Mouse (Mus musculus) erythroblast, embryonic 14.5 days (primary cell): ENCODE results near the gene Nudt1. TPM values are rescaled to one million over a fixed set of nuclear protein-coding genes. Genes with fewer than 3 reads are reported as not detected.
"Not testable (repeated sequence)": the region's sequence is repeated elsewhere in the genome, so short reads cannot be mapped to it uniquely, and the experiment has no call there.

ENCODE experiments used
- H3K27me3 ChIP-seq: 2 replicates; pipeline ENCODE4 v1.6.1; 2012; ENCODE audit warnings: inconsistent platforms; ENCODE audit not compliant: control insufficient read depth
- H3K36me3 ChIP-seq: 2 replicates; pipeline ENCODE4 v1.6.1; 2012; ENCODE audit warnings: mild to moderate bottlenecking, inconsistent platforms; ENCODE audit not compliant: control insufficient read depth
- H3K4me1 ChIP-seq: 2 replicates; pipeline ENCODE4 v1.6.1; 2012; ENCODE audit warnings: inconsistent platforms; ENCODE audit not compliant: control insufficient read depth
- H3K4me3 ChIP-seq: replicated peaks from 2 replicates; pipeline ENCODE3; 2012; ENCODE audit warnings: moderate library complexity, mild to moderate bottlenecking, inconsistent platforms
- H3K9me3 ChIP-seq: 2 replicates; pipeline ENCODE4 v1.6.1; 2012; ENCODE audit warnings: low read length, inconsistent platforms, mixed read lengths; ENCODE audit not compliant: control insufficient read depth
- GATA1 ChIP-seq: IDR thresholded peaks from 2 replicates; pipeline ENCODE4 v1.6.1; 2012; ENCODE audit warnings: low read length, inconsistent platforms, mixed read lengths
- TAL1 ChIP-seq: IDR thresholded peaks from 3 replicates; pipeline ENCODE4 v1.6.1; 2012; ENCODE audit warnings: low read length, inconsistent platforms, mixed read lengths
- polyA plus RNA-seq: library from polyadenylated mRNA; stranded (reverse); fragments of >175 nt; gene quantifications from 2 replicates; pipeline ENCODE4 v1.2.3, GENCODE M21; 2012

The Nudt1 gene
- polyA plus RNA-seq, 1 experiment, result 1.2 TPM

DNA sequence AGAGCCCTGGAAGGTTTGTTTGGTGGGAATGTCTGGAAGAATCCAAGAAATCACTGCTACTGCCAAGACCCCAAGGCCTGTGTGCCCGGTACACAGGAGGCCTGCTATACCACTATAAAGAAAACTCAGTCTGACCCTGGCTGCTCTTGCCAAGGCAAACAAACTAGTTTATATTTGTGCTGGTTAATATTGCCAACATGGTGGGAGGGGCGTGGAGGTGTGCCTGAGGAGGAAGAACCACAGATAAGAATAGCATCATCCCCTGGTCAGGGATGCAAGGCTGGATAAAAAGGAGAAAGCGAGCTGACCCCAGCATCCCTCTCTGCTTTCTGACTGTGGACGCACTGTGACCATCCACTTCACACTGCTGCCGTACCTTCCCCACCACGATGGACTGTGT is 30.9 kb downstream of the Nudt1 start:
- Histone ChIP-seq H3K9me3 (peaks cover 5% of the 10 kb centered on the region; the same call in 1 of the 2 replicates), H3K27me3 (no peaks in the 10 kb centered on the region), H3K4me1 (no peaks in the 10 kb centered on the region), H3K4me3 (no peak overlapping the region), H3K36me3 (peaks cover 67% of the 10 kb centered on the region)
- TF ChIP-seq GATA1 (no peak), TAL1 (no peak)

DNA sequence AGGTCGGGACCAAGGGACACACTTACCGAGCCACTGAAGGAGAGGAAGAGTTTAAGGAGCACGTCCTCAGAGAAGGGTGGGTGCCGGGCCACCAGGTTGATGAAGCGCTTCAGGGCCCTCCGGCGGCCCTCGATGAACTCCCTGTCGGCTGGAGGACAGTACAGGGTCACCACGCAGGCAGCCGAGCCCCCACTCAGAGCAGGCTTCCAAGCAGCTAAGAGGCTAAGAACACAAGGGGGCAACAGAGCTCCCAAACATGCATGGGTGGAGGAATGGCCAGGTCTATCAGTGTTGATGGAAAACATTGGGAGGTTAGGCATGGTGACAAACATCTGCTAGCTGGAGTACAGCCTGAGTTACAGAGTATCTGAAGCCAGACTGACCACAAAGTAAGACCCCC is 34.5 kb downstream of the Nudt1 start:
- Histone ChIP-seq H3K36me3 (peaks cover 82% of the 10 kb centered on the region), H3K4me3 (no peak overlapping the region), H3K27me3 (no peaks in the 10 kb centered on the region), H3K4me1 (no peaks in the 10 kb centered on the region; the same call in 1 of the 2 replicates), H3K9me3 (peaks cover 5% of the 10 kb centered on the region; the same call in 1 of the 2 replicates)
- TF ChIP-seq GATA1 (no peak), TAL1 (no peak)

DNA sequence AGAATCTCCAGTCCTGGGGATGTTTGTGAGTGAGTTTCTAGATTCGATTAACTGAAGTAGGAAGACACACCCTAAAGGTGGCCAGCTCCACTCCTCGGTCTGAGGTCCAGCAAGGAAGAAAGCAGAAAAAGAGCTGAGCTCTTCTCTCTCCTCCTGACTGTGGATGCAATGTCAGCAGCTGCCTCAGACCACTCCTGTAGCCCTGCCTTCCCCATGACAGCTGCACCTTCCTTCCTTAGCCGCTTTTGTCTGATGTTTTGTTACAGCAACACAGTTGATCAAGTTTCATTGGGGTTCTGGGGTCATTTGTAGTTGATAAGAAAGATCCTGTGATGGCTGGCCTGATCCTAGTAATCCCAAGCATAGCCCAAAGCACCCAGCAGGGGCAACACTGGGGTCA is 36.0 kb downstream of the Nudt1 start:
- Histone ChIP-seq H3K36me3 (peaks cover 68% of the 10 kb centered on the region), H3K9me3 (peaks cover 5% of the 10 kb centered on the region; the same call in 1 of the 2 replicates), H3K4me1 (no peaks in the 10 kb centered on the region; the same call in 1 of the 2 replicates), H3K4me3 (no peak overlapping the region), H3K27me3 (no peaks in the 10 kb centered on the region)
- TF ChIP-seq TAL1 (no peak), GATA1 (no peak)

DNA sequence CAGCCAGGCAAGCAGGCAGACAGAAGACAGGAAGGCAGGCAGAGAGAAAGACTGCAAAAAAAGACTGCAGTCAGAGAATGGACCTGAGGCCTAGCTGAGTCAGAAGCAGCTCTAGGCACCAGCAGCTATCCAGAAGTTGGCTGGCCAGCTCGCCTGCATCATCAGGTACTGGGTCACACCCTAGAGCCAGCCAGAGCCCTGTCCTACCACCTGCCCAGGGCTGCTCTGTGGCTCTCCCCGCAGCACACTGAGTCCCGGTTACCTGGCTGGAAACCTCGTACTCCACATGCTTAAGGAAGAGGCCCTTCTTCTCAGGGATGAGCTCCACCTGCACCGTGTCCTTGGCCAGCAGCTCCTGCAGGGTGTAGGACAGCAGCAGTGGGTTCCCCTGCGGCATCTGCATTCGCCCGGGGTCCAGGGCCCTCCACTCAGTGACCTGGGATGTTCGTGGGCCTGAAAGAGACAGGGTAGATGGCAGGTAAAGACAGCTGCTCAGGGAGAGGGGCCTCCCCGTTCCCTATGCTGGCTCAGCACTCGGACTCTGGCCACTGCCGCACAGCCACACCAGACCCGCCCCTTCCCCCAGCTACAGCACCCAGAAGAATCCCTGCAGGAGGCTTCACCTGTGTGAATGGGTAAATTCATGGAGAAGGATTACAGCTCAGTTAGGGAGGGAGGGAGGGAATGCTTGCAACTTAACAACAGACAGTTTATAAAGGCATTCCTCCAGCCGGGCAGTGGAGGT is 38.6 kb downstream of the Nudt1 start:
- peaks cover 4% of the 10 kb centered on the region; the same call in 1 of the 2 replicates for H3K9me3 ChIP-seq
- TF ChIP-seq GATA1 (no peak), TAL1 (no peak)
- peaks cover 48% of the 10 kb centered on the region for H3K36me3 ChIP-seq
- H3K4me1 ChIP-seq, result no peaks in the 10 kb centered on the region; the same call in 1 of the 2 replicates
- no peak overlapping the region for H3K4me3 ChIP-seq
- no peaks in the 10 kb centered on the region for H3K27me3 ChIP-seq

DNA sequence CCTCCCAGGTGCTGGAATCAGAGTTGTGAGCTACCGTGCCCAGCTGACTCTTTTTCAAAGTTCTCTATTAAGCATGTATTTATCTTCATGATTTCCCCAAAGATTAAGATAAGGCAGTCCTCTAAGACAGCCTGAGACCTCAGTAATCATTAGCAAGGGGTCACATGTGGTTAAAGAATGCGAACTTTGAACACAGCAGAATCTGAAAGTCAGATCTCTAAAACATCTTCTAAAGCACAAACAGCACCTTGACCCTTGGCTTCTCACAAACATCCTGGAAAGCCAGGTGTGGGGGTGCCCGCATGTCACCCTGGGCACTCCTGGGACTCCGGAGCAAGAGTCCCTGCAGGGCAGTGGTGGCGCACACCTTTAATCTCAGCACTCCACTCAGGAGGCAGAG is 43.0 kb downstream of the Nudt1 start:
- TF ChIP-seq TAL1 (no peak), GATA1 (no peak)
- H3K36me3 ChIP-seq, result peaks cover 14% of the 10 kb centered on the region
- no peaks in the 10 kb centered on the region for H3K27me3 ChIP-seq

DNA sequence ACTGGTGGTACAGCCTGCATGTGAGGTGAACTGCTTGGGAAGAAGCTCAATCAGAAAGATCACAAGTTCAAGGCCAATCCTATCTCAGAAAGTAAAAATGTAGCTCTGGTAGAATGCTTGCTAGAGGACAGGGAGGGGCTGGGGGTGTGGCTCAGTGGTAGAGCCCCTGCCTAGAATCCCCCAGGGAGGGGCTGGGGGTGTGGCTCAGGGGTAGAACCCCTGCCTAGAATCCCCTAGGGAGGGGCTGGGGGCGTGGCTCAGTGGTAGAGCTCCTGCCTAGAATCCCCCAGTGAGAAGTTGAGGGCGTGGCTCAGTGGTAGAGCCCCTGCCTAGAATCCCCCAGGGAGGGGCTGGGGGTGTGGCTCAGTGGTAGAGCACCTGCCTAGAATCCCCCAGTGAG is 46.7 kb downstream of the Nudt1 start:
- H3K4me1 ChIP-seq, result peaks cover 14% of the 10 kb centered on the region
- not testable (repeated sequence) for H3K9me3 ChIP-seq, H3K36me3 ChIP-seq, H3K4me3 ChIP-seq, H3K27me3 ChIP-seq

More for the DNA sequence above, 43.0 kb downstream of the Nudt1 start:
- no peak overlapping the region for H3K4me3 ChIP-seq
- peaks cover 4% of the 10 kb centered on the region; the same call in 1 of the 2 replicates for H3K9me3 ChIP-seq
- H3K4me1 ChIP-seq, result peaks cover 5% of the 10 kb centered on the region; the same call in 1 of the 2 replicates

DNA sequence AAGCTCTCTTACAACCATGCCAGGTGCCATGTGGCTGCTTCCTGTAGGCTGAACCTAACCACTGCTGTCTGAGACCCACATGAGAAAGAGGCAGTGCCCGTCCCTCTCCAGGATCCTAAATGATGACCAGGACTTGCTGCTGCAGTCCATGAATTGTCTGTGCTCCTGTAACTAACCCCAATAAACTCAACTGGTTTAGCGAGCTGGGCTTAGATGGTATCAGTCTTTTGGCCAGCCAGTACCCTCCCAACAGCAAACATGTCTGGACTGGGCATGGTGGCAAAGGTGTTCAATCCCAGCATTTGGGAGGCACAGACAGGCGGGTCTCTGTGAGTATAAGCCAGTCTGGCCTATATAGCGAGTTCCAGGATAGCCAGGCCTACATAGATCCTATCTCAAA is 47.5 kb downstream of the Nudt1 start:
- TF ChIP-seq GATA1 (no peak), TAL1 (no peak)
- Histone ChIP-seq H3K4me1 (peaks cover 14% of the 10 kb centered on the region), H3K36me3 (peaks cover 3% of the 10 kb centered on the region), H3K27me3 (no peaks in the 10 kb centered on the region), H3K4me3 (no peak overlapping the region), H3K9me3 (no peaks in the 10 kb centered on the region)

DNA sequence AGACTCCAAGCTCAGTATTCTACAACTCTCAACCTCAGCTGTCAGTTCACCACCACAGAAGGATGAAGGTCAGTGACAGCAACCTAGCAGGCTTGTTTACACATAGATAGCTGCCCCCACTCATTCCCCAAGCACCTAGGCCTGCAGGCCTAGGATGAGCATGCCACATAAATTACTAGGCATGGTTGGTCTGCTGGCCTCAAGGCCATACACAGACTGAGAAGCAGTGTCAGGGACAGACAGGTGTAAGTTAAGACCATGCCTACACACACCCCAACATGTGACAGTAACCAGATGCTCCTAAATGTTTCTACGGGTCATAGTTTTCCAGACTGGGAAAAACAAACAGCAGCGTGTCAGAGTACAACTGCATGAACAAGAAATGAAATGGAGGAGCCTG is 48.0 kb downstream of the Nudt1 start:
- H3K4me1 ChIP-seq, result peaks cover 15% of the 10 kb centered on the region

DNA sequence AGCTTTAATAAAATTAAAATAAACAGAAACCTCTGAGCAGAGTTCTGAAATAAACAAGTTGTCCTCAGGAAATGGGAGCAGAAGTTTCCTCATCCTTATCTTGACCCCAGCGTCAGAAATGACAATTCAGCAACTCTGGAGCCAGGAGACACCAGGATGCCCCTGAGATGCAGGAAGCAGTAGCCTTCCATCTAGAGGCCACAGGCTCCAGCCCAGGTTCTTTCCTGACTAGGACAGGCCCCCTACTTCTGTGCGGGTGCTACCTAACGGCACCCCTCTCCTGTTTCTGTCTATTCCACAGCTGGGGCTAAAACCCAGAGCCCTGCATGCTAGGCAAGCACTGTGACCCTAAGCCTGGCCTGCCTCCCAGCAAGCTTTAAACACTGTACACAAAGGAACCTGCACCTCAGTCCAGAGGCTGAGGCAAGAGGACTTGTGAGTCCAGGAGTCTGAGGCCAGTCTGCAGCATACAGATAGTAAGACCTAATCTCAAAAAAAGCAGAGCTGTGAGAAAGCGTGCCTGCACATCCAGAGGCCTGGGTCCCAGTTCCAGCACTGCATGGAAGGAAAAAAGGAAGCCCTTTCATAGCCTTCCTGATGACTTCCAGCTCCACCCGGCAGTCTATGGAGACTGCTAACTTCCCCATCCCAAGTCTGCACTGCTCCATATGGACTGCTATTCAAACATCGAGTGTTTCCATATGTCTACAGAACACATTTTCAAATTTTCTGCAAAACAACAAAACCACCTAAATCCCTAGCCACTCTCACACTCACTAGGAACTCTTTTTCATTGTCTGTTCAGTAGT is 49.2 kb downstream of the Nudt1 start:
- Histone ChIP-seq H3K4me3 (no peak overlapping the region), H3K9me3 (no peaks in the 10 kb centered on the region), H3K27me3 (no peaks in the 10 kb centered on the region)

More for the DNA sequence above, 48.0 kb downstream of the Nudt1 start:
- Histone ChIP-seq H3K4me3 (no peak overlapping the region), H3K36me3 (peaks cover 3% of the 10 kb centered on the region), H3K9me3 (no peaks in the 10 kb centered on the region), H3K27me3 (no peaks in the 10 kb centered on the region)
- TF ChIP-seq GATA1 (no peak), TAL1 (no peak)

More for the DNA sequence above, 49.2 kb downstream of the Nudt1 start:
- TF ChIP-seq GATA1 (no peak), TAL1 (no peak)
- H3K4me1 ChIP-seq, result peaks cover 15% of the 10 kb centered on the region
- no peaks in the 10 kb centered on the region; the same call in 1 of the 2 replicates for H3K36me3 ChIP-seq
